Mouse (Mus musculus): ENCODE results near the gene Olfr148.

Gene Olfr148

GRCm38 (mm10) chr9:39610355-39610754 lies at the start of gene Olfr148:
TSS of gene Olfr148 (plus strand) at chr9:39610655.
- DNase-seq = no peak

GRCm38 (mm10) chr9:39575469-39575868 lies 35.0 kb upstream of the Olfr148 start, which contains the start of gene Olfr959:
TSS of gene Olfr959 (minus strand) at chr9:39575569.
- DNase-seq = no peak

- no peak for DNase-seq
Measured at GRCm38 (mm10) chr9:39577050-39577449, 33.4 kb upstream of the Olfr148 start.

- DNase-seq = peak; percentile 21
Measured at GRCm38 (mm10) chr9:39602536-39603332, 7.7 kb upstream of the Olfr148 start.

- DNase-seq = peak; percentile 10
Measured at GRCm38 (mm10) chr9:39603333-39603845, 7.1 kb upstream of the Olfr148 start.

- peak; percentile 8 for DNase-seq
Measured at GRCm38 (mm10) chr9:39603999-39604453, 6.4 kb upstream of the Olfr148 start, which contains the start of gene AW551984. TSS of gene AW551984 (minus strand) at chr9:39604403.

- no peak for DNase-seq
Measured at GRCm38 (mm10) chr9:39608497-39608896, 2.0 kb upstream of the Olfr148 start.

GRCm38 (mm10) chr9:39611953-39612352 lies 1.5 kb downstream of the Olfr148 start:
- DNase-seq = no peak

- no peak for DNase-seq
Measured at GRCm38 (mm10) chr9:39621073-39621472, 10.6 kb downstream of the Olfr148 start, which contains the start of gene Olfr960. TSS of gene Olfr960 (plus strand) at chr9:39621373.

- DNase-seq = no peak
Measured at GRCm38 (mm10) chr9:39623783-39624182, 13.3 kb downstream of the Olfr148 start.

- DNase-seq = no peak
Measured at GRCm38 (mm10) chr9:39624711-39625110, 14.3 kb downstream of the Olfr148 start.

GRCm38 (mm10) chr9:39629069-39629468 lies 18.6 kb downstream of the Olfr148 start:
- DNase-seq = no peak

GRCm38 (mm10) chr9:39633913-39634594 lies 23.6 kb downstream of the Olfr148 start:
- DNase-seq = no peak

GRCm38 (mm10) chr9:39644785-39645184 lies 34.3 kb downstream of the Olfr148 start, which contains the start of gene Olfr961:
TSS of gene Olfr961 (plus strand) at chr9:39645085.
- DNase-seq = no peak

- no peak for DNase-seq
Measured at GRCm38 (mm10) chr9:39647382-39647781, 36.9 kb downstream of the Olfr148 start.

GRCm38 (mm10) chr9:39654756-39655396 lies 44.4 kb downstream of the Olfr148 start:
- DNase-seq = no peak
